Mouse (Mus musculus): ENCODE measurements around the gene Vav2. TPM values are rescaled to one million over a fixed set of nuclear protein-coding genes. Genes with fewer than 3 reads are reported as not detected.

The Vav2 gene
- polyA plus RNA-seq, 1 experiment: 48.0 TPM

- H3K27me3 ChIP-seq (ENCODE audit: control insufficient read depth, insufficient read depth, low read length): no peaks in the 10 kb centered on the region
- no peaks in the 10 kb centered on the region for H3K36me3 ChIP-seq (ENCODE audit: control insufficient read depth, insufficient read depth, low read length)
- no peak overlapping the region for H3K27ac ChIP-seq (ENCODE audit: control insufficient read depth, insufficient read depth, low read length)
- TF ChIP-seq CTCF (IDR thresholded peaks at IDR 0.05; ENCODE audit: borderline replicate concordance, control insufficient read depth, extremely low read depth, insufficient read depth, low read length, poor library complexity) (no peak), POLR2A (IDR thresholded peaks at IDR 0.05; ENCODE audit: control insufficient read depth, extremely low read depth, insufficient read depth, low read length, poor library complexity) (no peak)
- WGBS: 84% methylated on average over 2 of the region's 2 CpGs
- DNase-seq: no peak
- no peak overlapping the region for H3K4me3 ChIP-seq (ENCODE audit: control insufficient read depth, insufficient read depth, low read length)
- peaks cover 53% of the 10 kb centered on the region for H3K4me1 ChIP-seq (replicated peaks; ENCODE audit: control insufficient read depth, insufficient read depth, low read length)
Measured at GRCm38 (mm10) chr2:27413582-27413935, 13.3 kb downstream of the Vav2 start.

DNA sequence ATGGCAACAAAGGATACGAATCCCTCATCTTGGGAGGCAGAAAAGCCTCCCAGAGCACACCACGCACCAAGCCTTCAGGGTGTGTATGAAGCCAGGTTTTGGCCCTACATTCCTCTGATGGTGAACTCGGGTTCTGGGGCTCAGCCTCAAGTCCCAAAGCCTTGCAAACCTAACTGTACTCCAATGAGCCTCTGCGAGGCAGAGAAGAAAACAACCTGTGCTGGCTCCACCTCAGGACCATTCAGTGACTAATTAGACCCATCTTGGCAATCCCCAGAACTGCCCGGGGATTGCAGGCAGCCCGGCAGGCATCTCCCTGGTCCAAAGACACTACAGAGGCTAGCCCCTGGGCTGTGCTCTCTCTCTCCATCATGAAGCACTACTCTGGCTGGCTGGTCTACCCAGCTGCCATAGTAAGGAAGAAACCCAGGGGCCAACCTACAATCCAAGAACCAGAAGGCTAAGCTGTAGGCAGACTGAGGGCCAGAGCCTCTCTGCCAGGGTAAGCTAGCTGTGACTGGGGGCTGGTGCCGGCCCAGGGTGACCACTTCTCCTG is 14.5 kb downstream of the Vav2 start:
- Histone ChIP-seq H3K27me3 (ENCODE audit: control insufficient read depth, insufficient read depth, low read length) (no peaks in the 10 kb centered on the region), H3K4me3 (ENCODE audit: control insufficient read depth, insufficient read depth, low read length) (no peak overlapping the region), H3K27ac (ENCODE audit: control insufficient read depth, insufficient read depth, low read length) (peak overlapping the region; percentile 19; the same call in 1 of the 2 replicates), H3K36me3 (ENCODE audit: control insufficient read depth, insufficient read depth, low read length) (no peaks in the 10 kb centered on the region), H3K4me1 (replicated peaks; ENCODE audit: control insufficient read depth, insufficient read depth, low read length) (peaks cover 53% of the 10 kb centered on the region)
- TF ChIP-seq POLR2A (IDR thresholded peaks at IDR 0.05; ENCODE audit: control insufficient read depth, extremely low read depth, insufficient read depth, low read length, poor library complexity) (no peak), CTCF (IDR thresholded peaks at IDR 0.05; ENCODE audit: borderline replicate concordance, control insufficient read depth, extremely low read depth, insufficient read depth, low read length, poor library complexity) (no peak)
- no peak for DNase-seq
- 65% methylated on average over 7 of the region's 7 CpGs for WGBS

DNA sequence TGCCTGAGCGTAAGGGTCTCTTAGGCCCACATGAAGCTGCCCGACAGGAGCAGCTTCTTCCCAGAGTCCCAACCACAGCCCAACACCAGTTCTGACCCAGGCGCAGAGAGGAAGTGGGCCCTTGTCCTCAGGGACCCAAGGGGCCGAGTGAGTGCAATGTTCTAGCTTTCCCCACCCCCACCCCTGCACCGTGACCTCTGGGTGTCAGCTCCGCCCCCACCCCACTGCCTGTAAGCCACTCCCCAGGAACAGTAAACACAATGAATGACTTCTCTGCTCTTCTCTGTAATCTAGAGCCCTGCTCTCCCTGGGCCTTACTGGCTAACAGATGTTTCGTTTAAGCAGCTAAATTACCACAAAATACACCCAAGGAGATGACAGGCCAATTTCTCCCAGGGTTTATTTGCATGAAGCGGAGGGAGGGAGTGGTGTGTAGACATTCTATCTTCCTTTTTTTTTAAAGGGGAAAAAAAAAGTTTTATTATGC is 15.1 kb downstream of the Vav2 start:
- no peaks in the 10 kb centered on the region for H3K36me3 ChIP-seq (ENCODE audit: control insufficient read depth, insufficient read depth, low read length)
- peaks cover 58% of the 10 kb centered on the region for H3K4me1 ChIP-seq (replicated peaks; ENCODE audit: control insufficient read depth, insufficient read depth, low read length)
- H3K27me3 ChIP-seq (ENCODE audit: control insufficient read depth, insufficient read depth, low read length): no peaks in the 10 kb centered on the region
- 0 out of 2 replicates have a peak overlapping the region, but pooled peaks have one; percentile 9 for H3K27ac ChIP-seq (ENCODE audit: control insufficient read depth, insufficient read depth, low read length)
- TF ChIP-seq CTCF (IDR thresholded peaks at IDR 0.05; ENCODE audit: borderline replicate concordance, control insufficient read depth, extremely low read depth, insufficient read depth, low read length, poor library complexity) (no peak), POLR2A (IDR thresholded peaks at IDR 0.05; ENCODE audit: control insufficient read depth, extremely low read depth, insufficient read depth, low read length, poor library complexity) (no peak)
- H3K4me3 ChIP-seq (ENCODE audit: control insufficient read depth, insufficient read depth, low read length): no peak overlapping the region
- WGBS: 17% methylated on average over 8 of the region's 8 CpGs
- peak; percentile 31 for DNase-seq

DNA sequence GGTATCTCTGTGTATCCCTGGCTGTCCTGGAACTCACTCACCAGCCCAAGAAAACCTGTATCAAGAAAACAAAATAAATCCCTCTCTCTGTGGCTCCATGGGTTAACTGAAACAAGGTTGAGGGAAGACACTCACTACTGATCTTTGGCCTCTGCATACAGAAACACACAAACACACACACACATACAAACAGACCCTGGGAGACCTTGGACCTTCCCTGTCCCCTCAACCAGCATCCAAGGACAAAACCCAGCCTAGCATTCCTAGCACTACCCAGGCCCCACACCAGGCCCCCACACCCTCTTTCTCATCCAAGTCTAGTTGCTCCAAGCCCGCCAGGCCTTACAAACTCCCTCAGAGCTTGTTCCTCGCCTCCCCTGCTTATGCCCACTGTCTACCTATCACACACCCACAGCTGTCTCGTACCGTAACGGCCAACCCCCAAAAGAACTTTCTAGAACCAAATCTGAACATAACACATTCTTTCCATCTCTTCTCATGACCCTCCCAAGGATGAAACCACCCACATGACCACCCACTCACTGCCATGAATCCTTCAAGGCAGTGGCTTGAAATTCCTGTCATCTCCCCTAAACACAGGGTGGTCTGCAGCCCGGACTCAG is 16.2 kb downstream of the Vav2 start:
- WGBS: 93% methylated on average over 6 of the region's 6 CpGs
- H3K27ac ChIP-seq (ENCODE audit: control insufficient read depth, insufficient read depth, low read length): no peak overlapping the region
- no peaks in the 10 kb centered on the region for H3K36me3 ChIP-seq (ENCODE audit: control insufficient read depth, insufficient read depth, low read length)
- DNase-seq: no peak
- H3K27me3 ChIP-seq (ENCODE audit: control insufficient read depth, insufficient read depth, low read length): no peaks in the 10 kb centered on the region
- no peak for TF ChIP-seq POLR2A (IDR thresholded peaks at IDR 0.05; ENCODE audit: control insufficient read depth, extremely low read depth, insufficient read depth, low read length, poor library complexity)
- TF ChIP-seq CTCF (IDR thresholded peaks at IDR 0.05; ENCODE audit: borderline replicate concordance, control insufficient read depth, extremely low read depth, insufficient read depth, low read length, poor library complexity): no peak
- no peak overlapping the region for H3K4me3 ChIP-seq (ENCODE audit: control insufficient read depth, insufficient read depth, low read length)
- H3K4me1 ChIP-seq (replicated peaks; ENCODE audit: control insufficient read depth, insufficient read depth, low read length): peaks cover 55% of the 10 kb centered on the region

GRCm38 (mm10) chr2:27408194-27408593 is 18.6 kb downstream of the Vav2 start:
- TF ChIP-seq POLR2A (IDR thresholded peaks at IDR 0.05; ENCODE audit: control insufficient read depth, extremely low read depth, insufficient read depth, low read length, poor library complexity) (no peak), CTCF (IDR thresholded peaks at IDR 0.05; ENCODE audit: borderline replicate concordance, control insufficient read depth, extremely low read depth, insufficient read depth, low read length, poor library complexity) (no peak)
- H3K36me3 ChIP-seq (ENCODE audit: control insufficient read depth, insufficient read depth, low read length): no peaks in the 10 kb centered on the region
- 92% methylated on average over 3 of the region's 3 CpGs for WGBS
- H3K4me3 ChIP-seq (ENCODE audit: control insufficient read depth, insufficient read depth, low read length): no peak overlapping the region
- DNase-seq: no peak
- H3K27me3 ChIP-seq (ENCODE audit: control insufficient read depth, insufficient read depth, low read length): no peaks in the 10 kb centered on the region
- no peak overlapping the region for H3K27ac ChIP-seq (ENCODE audit: control insufficient read depth, insufficient read depth, low read length)
- peaks cover 58% of the 10 kb centered on the region for H3K4me1 ChIP-seq (replicated peaks; ENCODE audit: control insufficient read depth, insufficient read depth, low read length)

DNA sequence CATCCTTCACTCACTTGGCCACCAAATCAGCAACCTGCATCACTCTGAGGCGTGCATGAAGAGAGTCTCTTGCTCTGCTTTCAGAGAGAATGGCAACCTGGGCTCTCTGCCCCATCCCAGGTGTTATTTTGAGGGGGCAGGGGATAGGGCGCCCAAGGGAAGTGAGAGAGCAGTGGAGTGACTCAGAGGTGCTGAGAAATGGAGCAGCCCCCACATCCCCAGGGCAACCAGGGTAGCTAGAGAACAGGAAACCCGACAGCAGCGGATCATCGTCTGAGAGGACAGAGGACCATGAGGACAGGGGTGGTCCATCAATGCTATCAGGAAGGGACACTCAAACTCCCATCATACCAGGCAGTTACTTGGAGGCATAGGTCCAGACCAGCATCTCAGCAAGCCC is 19.9 kb downstream of the Vav2 start:
- Histone ChIP-seq H3K4me1 (replicated peaks; ENCODE audit: control insufficient read depth, insufficient read depth, low read length) (peaks cover 50% of the 10 kb centered on the region), H3K27me3 (ENCODE audit: control insufficient read depth, insufficient read depth, low read length) (no peaks in the 10 kb centered on the region), H3K4me3 (ENCODE audit: control insufficient read depth, insufficient read depth, low read length) (no peak overlapping the region), H3K36me3 (ENCODE audit: control insufficient read depth, insufficient read depth, low read length) (no peaks in the 10 kb centered on the region), H3K27ac (ENCODE audit: control insufficient read depth, insufficient read depth, low read length) (no peak overlapping the region)
- WGBS: 63% methylated on average over 5 of the region's 5 CpGs
- DNase-seq: no peak
- no peak for TF ChIP-seq POLR2A (IDR thresholded peaks at IDR 0.05; ENCODE audit: control insufficient read depth, extremely low read depth, insufficient read depth, low read length, poor library complexity)
- TF ChIP-seq CTCF (IDR thresholded peaks at IDR 0.05; ENCODE audit: borderline replicate concordance, control insufficient read depth, extremely low read depth, insufficient read depth, low read length, poor library complexity): no peak

Data from thymus, adult 2 months (tissue).